Mouse (Mus musculus) testis, adult 2 months (tissue): ENCODE measurements around the gene Cyp39a1.

Experiments used
- CTCF ChIP-seq: fragments of 200-500 bp; IDR thresholded peaks from 2 replicates; pipeline ENCODE4 v1.5.1; 2012; ENCODE audit warnings: low read depth, mild to moderate bottlenecking, inconsistent platforms, low read length, moderate library complexity; ENCODE audit not compliant: control insufficient read depth, insufficient read depth, insufficient replicate concordance
- POLR2A ChIP-seq: fragments of 200-500 bp; IDR thresholded peaks from 2 replicates; pipeline ENCODE4 v1.6.1; 2012; ENCODE audit warnings: low read depth, mild to moderate bottlenecking, inconsistent platforms, low read length, moderate library complexity; ENCODE audit not compliant: control insufficient read depth

DNA sequence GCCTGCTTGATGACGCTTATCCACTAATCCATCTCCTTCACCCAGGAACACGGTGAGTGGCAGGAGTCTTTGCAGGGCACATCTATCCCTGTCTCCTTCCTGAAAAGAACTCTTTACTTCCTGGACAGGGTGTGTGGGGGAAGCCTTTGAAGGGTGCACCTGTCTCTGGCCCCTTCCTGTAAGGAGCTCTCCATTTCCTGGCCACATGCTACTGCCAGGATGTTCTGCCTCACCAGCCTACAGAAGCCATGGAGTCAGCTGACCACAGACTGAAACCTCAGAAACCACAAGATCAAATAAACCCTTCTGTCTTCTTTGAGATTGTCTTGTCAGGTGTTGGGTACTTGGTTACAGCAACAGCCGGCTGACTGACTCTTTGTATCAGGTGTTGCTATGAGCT, 22.1 kb upstream of the Cyp39a1 start:
- TF ChIP-seq POLR2A (no peak), CTCF (no peak)
